Mouse (Mus musculus) CH12.LX (cell line): ENCODE measurements around the gene Sike1.

Experiments used
- CHD2 ChIP-seq: IDR thresholded peaks from 2 replicates; pipeline ENCODE4 v1.6.1; 2011; ENCODE audit warnings: low read length, improper control_type of control experiment
- CTCF ChIP-seq, 2 experiments: IDR thresholded peaks in 1 of 2; conservative IDR thresholded peaks in 1 of 2; 2 replicates each; pipeline ENCODE4 v1.5.1; 2011 to 2012; ENCODE audit warnings: low read depth in 2 of 2, low read length in 2 of 2, improper control_type of control experiment in 1 of 2, inconsistent platforms in 1 of 2, mild to moderate bottlenecking in 1 of 2, moderate library complexity in 1 of 2
- EP300 ChIP-seq: IDR thresholded peaks from 2 replicates; pipeline ENCODE4 v1.6.1; 2011; ENCODE audit warnings: low read length, improper control_type of control experiment
- ETS1 ChIP-seq: conservative IDR thresholded peaks from 2 replicates; pipeline ENCODE4 v1.6.1; 2012; ENCODE audit warnings: low read depth, mild to moderate bottlenecking, inconsistent platforms, low read length, improper control_type of control experiment, moderate library complexity
- MEF2A ChIP-seq: IDR thresholded peaks from 2 replicates; pipeline ENCODE4 v1.6.1; 2014; ENCODE audit warnings: low read depth, mild to moderate bottlenecking, inconsistent platforms, low read length, improper control_type of control experiment, borderline replicate concordance
- MXI1 ChIP-seq: IDR thresholded peaks from 2 replicates; pipeline ENCODE4 v1.6.1; 2011; ENCODE audit warnings: mild to moderate bottlenecking, low read depth, low read length, improper control_type of control experiment
- NELFE ChIP-seq: IDR thresholded peaks from 2 replicates; pipeline ENCODE4 v1.6.1; 2011; ENCODE audit warnings: low read depth, low read length, improper control_type of control experiment
- POLR2A ChIP-seq: IDR thresholded peaks from 2 replicates; pipeline ENCODE4 v1.6.1; 2011; ENCODE audit warnings: low read depth, mild to moderate bottlenecking, improper control_type of control experiment, low read length
- SIN3A ChIP-seq: IDR thresholded peaks from 2 replicates; pipeline ENCODE4 v1.6.1; 2012; ENCODE audit warnings: low read length, improper control_type of control experiment, inconsistent platforms
- SMC3 ChIP-seq: IDR thresholded peaks from 2 replicates; pipeline ENCODE4 v1.6.1; 2011; ENCODE audit warnings: low read depth, low read length, improper control_type of control experiment
- TBP ChIP-seq: conservative IDR thresholded peaks from 2 replicates; pipeline ENCODE4 v1.6.1; 2011; ENCODE audit warnings: low read depth, low read length, improper control_type of control experiment
- USF1 ChIP-seq: IDR thresholded peaks from 2 replicates; pipeline ENCODE4 v1.6.1; 2014; ENCODE audit warnings: low read depth, mild to moderate bottlenecking, inconsistent platforms, low read length, improper control_type of control experiment
- USF2 ChIP-seq: conservative IDR thresholded peaks from 2 replicates; pipeline ENCODE4 v1.6.1; 2011; ENCODE audit warnings: low read depth, low read length, improper control_type of control experiment
- ZNF384 ChIP-seq: IDR thresholded peaks from 2 replicates; pipeline ENCODE4 v1.6.1; 2012; ENCODE audit warnings: low read depth, low read length, improper control_type of control experiment, inconsistent platforms

- TF ChIP-seq MEF2A (no peak), NELFE (no peak), ETS1 (no peak), MXI1 (no peak), POLR2A (no peak), SIN3A (no peak), TBP (no peak), CTCF (conservative IDR thresholded peaks at IDR 0.05 in 1 of 2, IDR thresholded peaks at IDR 0.05 in 1 of 2; ENCODE audit: low read depth in 2 of 2, low read length in 2 of 2) (no peak), SMC3 (no peak), USF2 (no peak), CHD2 (no peak), ZNF384 (no peak), EP300 (no peak), USF1 (no peak)
Observed at GRCm38 (mm10) chr3:103057752-103058151, 62.2 kb downstream of the Sike1 start.
